Mouse (Mus musculus) frontal cortex, postnatal 14 days (tissue): Measurements from ENCODE around the gene Sec24b.

Experiments used
- DNase-seq, 2 experiments: peaks; one replicate each; pipeline ENCODE4 v3.0.0; 2022; ENCODE audit warnings: low spot score in 2 of 2

The Sec24b gene

GRCm38 (mm10) chr3:130055416-130056385 lies 5.7 kb downstream of the Sec24b start:
- DNase-seq, result no peak

- no peak for DNase-seq
Observed at GRCm38 (mm10) chr3:130054587-130054986, 6.8 kb downstream of the Sec24b start.

GRCm38 (mm10) chr3:130053340-130054066 lies 7.8 kb downstream of the Sec24b start:
- no peak for DNase-seq

GRCm38 (mm10) chr3:130052541-130053298 lies 8.6 kb downstream of the Sec24b start:
- DNase-seq, result no peak

GRCm38 (mm10) chr3:130052116-130052515 lies 9.2 kb downstream of the Sec24b start:
- no peak for DNase-seq

GRCm38 (mm10) chr3:130040711-130041110 lies 20.6 kb downstream of the Sec24b start:
- DNase-seq, result no peak

GRCm38 (mm10) chr3:130040017-130040416 lies 21.3 kb downstream of the Sec24b start:
- DNase-seq, result no peak

- DNase-seq, result no peak
Observed at GRCm38 (mm10) chr3:130028741-130029140, 32.6 kb downstream of the Sec24b start.

GRCm38 (mm10) chr3:130026181-130026580 lies 35.2 kb downstream of the Sec24b start:
- DNase-seq, result no peak

- DNase-seq, result no peak
Observed at GRCm38 (mm10) chr3:130025556-130025955, 35.8 kb downstream of the Sec24b start.

- DNase-seq, result no peak
Observed at GRCm38 (mm10) chr3:130012943-130013342, 48.4 kb downstream of the Sec24b start.

- DNase-seq, result no peak
Observed at GRCm38 (mm10) chr3:130011236-130011635, 50.1 kb downstream of the Sec24b start.

- no peak for DNase-seq
Observed at GRCm38 (mm10) chr3:130006141-130006540, 55.2 kb downstream of the Sec24b start.

GRCm38 (mm10) chr3:130000926-130001325 lies 60.4 kb downstream of the Sec24b start:
- DNase-seq, result no peak

GRCm38 (mm10) chr3:129998526-129998925 lies 62.8 kb downstream of the Sec24b start:
- DNase-seq, result no peak

- no peak for DNase-seq
Observed at GRCm38 (mm10) chr3:129998001-129998400, 63.4 kb downstream of the Sec24b start.

GRCm38 (mm10) chr3:129997324-129997723 lies 64.0 kb downstream of the Sec24b start:
- DNase-seq, result no peak

GRCm38 (mm10) chr3:129987297-129987696 lies 74.1 kb downstream of the Sec24b start:
- no peak for DNase-seq

- no peak for DNase-seq
Observed at GRCm38 (mm10) chr3:129985335-129985734, 76.0 kb downstream of the Sec24b start.

- DNase-seq, result no peak
Observed at GRCm38 (mm10) chr3:129984797-129985196, 76.6 kb downstream of the Sec24b start.

GRCm38 (mm10) chr3:129982271-129982670 lies 79.1 kb downstream of the Sec24b start:
- no peak for DNase-seq

- no peak for DNase-seq
Observed at GRCm38 (mm10) chr3:129981756-129982155, 79.6 kb downstream of the Sec24b start.
